Mouse (Mus musculus) cerebellum, adult 2 months (tissue): Measurements from ENCODE around the gene Elp4.

ENCODE experiments used
- CTCF ChIP-seq: fragments of 200-500 bp; IDR thresholded peaks from 2 replicates; pipeline ENCODE4 v1.5.1; 2011; ENCODE audit warnings: low read depth, mild to moderate bottlenecking, control low read depth, low read length, moderate library complexity, borderline replicate concordance; ENCODE audit not compliant: insufficient read depth
- POLR2A ChIP-seq: fragments of 200-500 bp; IDR thresholded peaks from 2 replicates; pipeline ENCODE4 v1.6.1; 2011; ENCODE audit warnings: low read length, control low read depth, borderline replicate concordance; ENCODE audit not compliant: insufficient read depth

DNA sequence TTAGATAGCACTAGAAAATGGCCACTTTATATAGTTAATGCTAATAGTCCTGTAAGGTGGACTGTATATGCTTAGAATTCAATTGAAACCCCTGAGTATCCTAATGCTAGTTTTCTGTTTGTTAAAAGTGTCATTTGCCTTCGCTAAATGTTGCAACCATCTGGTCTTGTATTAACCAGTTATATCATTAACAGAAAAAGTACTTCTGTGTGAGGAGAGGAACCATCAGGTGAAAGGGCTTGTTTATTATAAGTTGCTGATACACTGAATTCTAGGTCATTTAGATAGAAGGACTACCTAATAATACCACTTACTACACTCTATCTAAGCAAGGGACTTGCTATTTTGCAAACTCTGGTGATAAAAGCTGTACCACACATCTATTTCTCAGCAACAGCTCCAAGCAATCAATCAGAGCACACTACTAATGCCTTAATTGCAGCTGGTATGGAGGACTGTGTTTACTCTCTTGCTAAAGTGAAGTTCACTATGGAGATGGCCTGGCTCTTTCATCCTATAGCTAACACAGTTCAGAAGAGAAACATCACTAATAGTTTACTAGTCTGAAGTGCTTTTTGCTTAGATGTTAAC, 47.1 kb upstream of the Elp4 start:
- TF ChIP-seq POLR2A (no peak), CTCF (no peak)
